Mouse (Mus musculus) stomach, postnatal 0 days (tissue): ENCODE measurements at regions not wholly inside any gene's neighbourhood (a gene's known extent, or its start where the extent isn't known, plus 50 kb on each side); places are given as distances from the start of the nearest gene placed in this dataset.

ENCODE experiments used
- CTCF ChIP-seq: IDR thresholded peaks from 2 replicates; pipeline ENCODE4 v1.5.1; 2016; ENCODE audit warnings: antibody characterized with exemption, low read depth, mild to moderate bottlenecking, moderate library complexity
- EP300 ChIP-seq: optimal IDR thresholded peaks from 2 replicates; pipeline ENCODE3; 2016; ENCODE audit warnings: antibody characterized with exemption

DNA sequence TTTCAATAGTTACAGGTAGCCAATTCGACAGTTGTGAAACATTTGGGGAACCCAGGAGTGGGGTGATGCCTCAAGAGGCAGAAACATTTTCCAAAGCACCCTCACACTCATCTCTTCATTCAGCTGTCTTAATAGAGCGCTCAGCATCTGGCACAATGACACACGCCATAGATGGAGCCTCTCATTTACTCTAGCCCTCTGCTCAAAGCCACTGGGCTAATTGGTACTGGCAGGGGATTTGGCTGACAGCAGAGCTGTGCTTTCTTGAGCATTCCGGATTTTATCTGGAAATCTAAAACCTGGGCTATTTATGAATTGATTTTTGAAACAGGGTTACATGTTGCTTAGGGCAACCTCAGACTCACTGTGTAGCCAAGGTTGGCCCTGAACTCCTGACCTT is 61.4 kb upstream of the Tnp1 start:
- TF ChIP-seq CTCF (no peak), EP300 (no peak)
